Mouse (Mus musculus): Measurements from ENCODE around the gene Inhbc. TPM values are rescaled to one million over a fixed set of nuclear protein-coding genes. Genes with fewer than 3 reads are reported as not detected.

Inhbc gene
- not detected for total RNA-seq (2021)

DNA sequence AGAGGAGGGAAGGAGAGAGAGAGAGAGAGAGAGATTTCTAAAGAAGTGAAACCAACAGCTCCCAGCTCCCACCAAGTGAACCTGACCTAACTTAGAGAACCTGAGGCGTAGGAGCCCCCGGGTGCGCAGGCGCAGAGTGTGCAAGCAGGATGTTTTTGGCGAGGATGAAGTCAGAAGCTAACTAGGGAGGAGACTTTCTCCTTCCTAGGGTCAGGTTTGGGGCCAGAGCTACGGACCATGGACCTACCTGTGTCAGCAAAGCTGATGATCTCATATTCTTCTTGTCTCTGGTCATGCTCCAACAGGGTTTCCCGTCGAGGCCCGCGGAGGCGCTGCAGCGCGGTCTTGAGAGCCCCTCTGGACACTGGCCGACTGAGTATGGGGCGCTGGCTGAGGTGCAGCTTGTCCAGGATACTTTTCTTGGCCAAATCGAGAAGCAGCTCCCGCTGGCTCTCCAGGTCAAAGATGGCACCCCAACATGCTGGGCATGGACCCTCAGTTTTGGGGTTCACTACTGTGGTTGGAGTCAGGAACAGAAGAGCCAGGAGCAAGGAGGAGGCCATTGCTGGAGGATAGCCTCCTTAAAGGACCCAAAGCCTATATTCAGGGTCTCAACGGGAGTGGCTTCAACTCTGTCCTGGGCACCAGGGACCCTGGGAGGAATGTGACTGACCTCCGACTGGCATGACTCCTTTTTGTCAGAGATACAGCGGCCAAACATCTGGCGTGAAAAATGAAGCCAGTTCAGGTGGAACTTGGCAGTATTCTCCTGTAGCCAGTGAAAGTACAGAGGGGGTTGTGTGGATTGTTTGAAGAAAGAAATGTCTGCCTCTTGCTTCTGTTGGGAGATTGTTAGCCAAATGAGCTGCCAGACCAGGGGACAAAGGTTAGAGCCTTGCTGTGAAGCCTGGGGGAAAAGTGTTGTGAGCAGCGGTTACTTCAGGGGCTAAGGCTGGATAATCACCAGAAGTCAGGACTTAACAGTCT lies at the start of gene Inhbc:
Inhbc (minus strand) TSS at position 598 of the 987 bp plus-strand sequence.
- no peak for DNase-seq (ENCODE audit: extremely low spot score in 1 of 2, low spot score in 1 of 2)

DNA sequence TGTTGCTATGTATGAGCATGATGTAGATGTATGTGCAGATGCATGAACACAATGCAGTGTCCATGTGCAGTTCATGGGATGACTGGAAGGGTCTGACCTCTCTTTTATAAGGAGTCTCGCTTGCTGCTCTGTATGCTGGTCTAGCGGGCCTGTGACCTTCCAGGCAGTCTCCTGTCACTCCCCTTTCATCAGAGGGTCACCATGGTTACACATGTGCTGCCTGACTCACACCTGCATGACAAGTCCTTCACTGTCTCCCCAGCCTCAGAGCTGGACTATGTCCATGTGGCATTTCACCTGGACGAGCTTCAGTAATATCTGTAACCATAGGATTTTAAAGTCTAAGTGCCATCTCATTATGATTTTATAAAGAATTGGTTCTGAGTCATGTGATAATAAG lies 43.9 kb upstream of the Inhbc start:
- DNase-seq (ENCODE audit: extremely low spot score in 1 of 2, low spot score in 1 of 2) = no peak

GRCm38 (mm10) chr10:127413585-127413984 lies 43.4 kb upstream of the Inhbc start:
- DNase-seq (ENCODE audit: extremely low spot score in 1 of 2, low spot score in 1 of 2) = no peak

DNA sequence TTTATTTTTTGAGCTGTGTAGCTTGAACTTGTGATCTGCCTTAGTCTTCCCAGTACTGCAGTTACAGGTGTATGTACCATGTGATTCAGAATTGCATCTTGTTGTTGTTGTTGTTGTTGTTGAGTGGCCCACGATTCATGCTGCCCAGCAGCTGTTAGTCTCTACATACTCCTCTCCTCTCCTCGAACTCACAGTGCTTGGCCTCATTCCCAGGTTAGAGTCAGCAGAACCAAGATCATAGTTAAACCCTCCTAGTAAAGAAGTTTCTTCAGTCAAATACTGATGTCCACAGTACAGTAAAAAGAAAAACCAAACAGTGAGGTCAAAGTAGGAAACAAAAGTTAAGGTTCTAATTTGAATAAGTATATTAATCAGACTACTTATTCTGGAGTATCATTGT lies 42.5 kb upstream of the Inhbc start:
- DNase-seq (ENCODE audit: extremely low spot score in 1 of 2, low spot score in 1 of 2) = no peak

- no peak for DNase-seq (ENCODE audit: extremely low spot score in 1 of 2, low spot score in 1 of 2)
These were observed 41.9 kb upstream of the Inhbc start for GRCm38 (mm10) chr10:127412101-127412500.

GRCm38 (mm10) chr10:127407391-127407790 lies 37.2 kb upstream of the Inhbc start:
- DNase-seq (ENCODE audit: extremely low spot score in 1 of 2, low spot score in 1 of 2) = no peak

- no peak for DNase-seq (ENCODE audit: extremely low spot score in 1 of 2, low spot score in 1 of 2)
These were observed 34.5 kb upstream of the Inhbc start for GRCm38 (mm10) chr10:127404701-127405100.

GRCm38 (mm10) chr10:127391774-127392173 lies 21.5 kb upstream of the Inhbc start:
- DNase-seq (ENCODE audit: extremely low spot score in 1 of 2, low spot score in 1 of 2) = no peak

DNA sequence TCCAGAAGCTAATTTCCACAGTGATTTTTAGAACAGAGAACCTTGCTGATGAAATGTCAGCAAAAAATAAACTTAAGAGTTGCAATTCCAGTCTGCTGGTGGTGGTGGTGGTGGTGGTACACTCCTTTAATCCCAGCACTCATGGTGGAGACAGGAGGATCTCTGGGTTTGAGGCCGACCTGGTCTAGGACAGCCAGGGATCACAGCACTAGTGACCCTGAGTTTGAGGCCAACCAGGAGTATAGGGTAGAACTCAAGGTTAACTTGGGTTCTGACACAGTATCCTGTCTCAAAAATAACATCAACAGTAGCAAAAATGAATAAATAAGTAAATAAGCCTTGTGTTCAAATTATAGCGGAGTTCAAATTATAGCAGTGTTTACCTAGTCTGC lies 11.5 kb upstream of the Inhbc start:
- no peak for DNase-seq (ENCODE audit: extremely low spot score in 1 of 2, low spot score in 1 of 2)

DNA sequence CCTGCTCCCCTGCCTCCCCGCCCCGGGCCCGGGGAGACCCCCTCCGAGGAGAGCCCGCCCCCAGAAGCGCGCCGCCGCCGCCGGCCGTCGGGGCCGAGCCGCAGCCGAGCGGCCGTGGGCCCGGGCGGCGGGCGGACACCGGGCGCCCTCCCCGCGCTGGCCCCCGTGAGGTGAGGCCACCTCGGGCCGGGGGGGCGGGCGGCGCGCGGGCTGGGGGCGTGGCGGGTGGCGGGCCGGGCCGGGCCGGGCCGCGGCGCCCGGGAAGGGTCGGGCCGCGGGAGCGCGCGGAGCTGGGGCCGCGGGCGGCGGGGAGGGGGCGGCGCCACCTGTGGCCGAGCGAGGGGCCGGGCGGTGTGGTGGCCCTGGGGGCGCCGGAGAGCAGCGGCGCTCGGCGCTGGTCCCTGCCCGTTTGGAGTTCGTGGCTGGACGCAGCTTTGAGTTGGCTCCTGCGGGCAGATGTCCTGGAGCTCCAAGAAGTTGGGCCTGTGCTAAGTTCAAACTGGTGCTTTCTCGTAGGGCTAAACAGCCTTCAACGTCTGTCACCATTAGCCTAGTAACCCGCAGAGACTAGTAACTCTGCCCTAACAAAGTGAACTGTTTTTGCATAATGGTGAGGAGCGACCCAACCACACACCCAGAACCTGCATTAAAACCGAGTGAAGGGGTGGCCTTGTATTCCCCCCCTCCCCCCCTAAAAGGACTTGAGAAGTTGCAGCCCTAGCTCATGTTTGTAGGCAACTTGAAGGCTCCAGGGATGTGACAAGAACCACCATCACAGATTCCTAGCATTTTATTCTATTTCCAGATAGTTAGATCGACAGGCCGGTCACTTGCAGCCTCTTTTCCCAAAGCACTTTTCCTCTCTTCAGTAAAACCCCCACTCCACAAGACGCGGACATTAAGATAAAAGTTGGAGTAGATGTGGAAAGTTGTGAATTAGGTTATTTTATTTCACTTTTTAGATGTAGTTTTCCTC lies 10.8 kb upstream of the Inhbc start:
- DNase-seq (ENCODE audit: extremely low spot score in 1 of 2, low spot score in 1 of 2) = peak; percentile 18 to 26

- DNase-seq (ENCODE audit: extremely low spot score in 1 of 2, low spot score in 1 of 2) = peak; percentile 79 to 80
These were observed 10.0 kb upstream of the Inhbc start, which contains the start of gene R3hdm2 for GRCm38 (mm10) chr10:127380251-127380691. Gene R3hdm2 (plus strand): TSS chr10:127380327.

DNA sequence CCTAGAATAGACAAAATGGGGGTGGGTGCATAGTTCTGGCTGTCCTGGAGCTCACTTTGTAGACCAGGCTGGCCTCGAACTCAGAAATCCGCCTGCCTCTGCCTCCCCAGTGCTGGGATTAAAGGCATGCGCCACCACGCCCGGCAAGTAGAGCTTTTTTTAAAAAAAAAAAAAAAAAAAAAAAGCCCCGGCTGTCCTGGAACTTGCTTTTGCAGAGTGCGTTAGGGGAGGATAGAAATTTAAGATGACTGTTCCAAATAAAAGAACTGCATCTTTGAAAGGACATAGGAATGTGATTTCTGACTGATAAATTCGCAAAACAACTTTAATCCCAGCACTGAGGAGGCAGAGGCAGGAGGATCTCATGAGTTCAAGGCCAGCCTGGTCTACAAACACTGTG lies 9.4 kb upstream of the Inhbc start:
- no peak for DNase-seq (ENCODE audit: extremely low spot score in 1 of 2, low spot score in 1 of 2)

DNA sequence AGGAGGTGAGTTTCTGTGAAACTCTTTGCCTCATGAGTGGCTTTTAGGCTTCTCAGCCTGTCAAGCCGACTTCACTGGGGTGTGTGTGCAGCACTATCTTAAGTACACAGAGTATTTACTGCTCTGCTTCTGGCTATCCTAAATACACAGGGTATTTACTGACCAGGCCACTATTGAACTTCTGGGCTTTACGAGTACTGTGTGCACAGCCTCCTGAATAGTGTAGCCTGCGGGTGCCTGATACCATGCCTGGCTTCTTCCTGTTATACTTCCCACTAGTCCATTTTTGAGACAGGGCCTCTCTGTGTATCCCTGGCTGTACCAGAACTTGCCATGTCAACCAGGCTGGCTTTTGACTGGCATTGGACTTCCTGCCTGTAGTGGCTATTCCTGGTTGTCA lies 7.5 kb upstream of the Inhbc start:
- DNase-seq (ENCODE audit: extremely low spot score in 1 of 2, low spot score in 1 of 2) = no peak

- no peak for DNase-seq (ENCODE audit: extremely low spot score in 1 of 2, low spot score in 1 of 2)
These were observed 792 bp upstream of the Inhbc start for GRCm38 (mm10) chr10:127371023-127371422.

- DNase-seq (ENCODE audit: extremely low spot score in 1 of 2, low spot score in 1 of 2) = no peak
These were observed 2.0 kb downstream of the Inhbc start for GRCm38 (mm10) chr10:127368273-127368672.

- no peak for DNase-seq (ENCODE audit: extremely low spot score in 1 of 2, low spot score in 1 of 2)
These were observed 3.1 kb downstream of the Inhbc start for GRCm38 (mm10) chr10:127367116-127367515.

- DNase-seq (ENCODE audit: extremely low spot score in 1 of 2, low spot score in 1 of 2) = no peak
These were observed 9.5 kb downstream of the Inhbc start for GRCm38 (mm10) chr10:127360714-127361113.

- DNase-seq (ENCODE audit: extremely low spot score in 1 of 2, low spot score in 1 of 2) = no peak
These were observed 14.9 kb downstream of the Inhbc start for GRCm38 (mm10) chr10:127355336-127355735.

GRCm38 (mm10) chr10:127353909-127354895 lies 16.0 kb downstream of the Inhbc start, which contains the start of gene Inhbe:
Gene Inhbe (minus strand): TSS chr10:127354411.
- no peak for DNase-seq (ENCODE audit: extremely low spot score in 1 of 2, low spot score in 1 of 2)
